Mouse (Mus musculus) forebrain, embryonic 11.5 days (tissue): ENCODE data around the gene Rep15. TPM values are rescaled to one million over a fixed set of nuclear protein-coding genes. Genes with fewer than 3 reads are reported as not detected.
A peak's percentile ranks its signal among the peaks of the same experiment; 100 is the strongest.

Experiments
- ATAC-seq: fragments of 200-750 bp; cut with Nextera tagmentation; replicated peaks from 2 replicates; pipeline ENCODE4 v1.8.0; 2017; ENCODE audit warnings: moderate TSS enrichment; ENCODE audit not compliant: low FRiP score
- DNase-seq: peaks from one replicate; pipeline ENCODE4 v3.0.0-alpha.2; 2017; ENCODE audit warnings: low spot score
- H3K27ac ChIP-seq: fragments of 300-500 bp; sonication (generic); 2 replicates; pipeline ENCODE4 v1.5.1; 2014; ENCODE audit warnings: low read depth, low read length
- H3K27me3 ChIP-seq: fragments of 300-500 bp; sonication (generic); 2 replicates; pipeline ENCODE4 v1.6.1; 2014; ENCODE audit warnings: mild to moderate bottlenecking, low read length, mixed read lengths; ENCODE audit not compliant: control insufficient read depth, insufficient read depth
- H3K36me3 ChIP-seq: fragments of 300-500 bp; sonication (generic); 2 replicates; pipeline ENCODE4 v1.6.1; 2014; ENCODE audit warnings: mild to moderate bottlenecking, low read length, moderate library complexity, mixed read lengths; ENCODE audit not compliant: control insufficient read depth, insufficient read depth
- H3K4me1 ChIP-seq: fragments of 300-500 bp; sonication (generic); replicated peaks from 2 replicates; pipeline ENCODE4 v1.6.1; 2014; ENCODE audit warnings: low read length, mixed read lengths; ENCODE audit not compliant: control insufficient read depth, insufficient read depth
- H3K4me2 ChIP-seq: fragments of 300-500 bp; sonication (generic); 2 replicates; pipeline ENCODE4 v1.6.1; 2014; ENCODE audit warnings: low read depth, mild to moderate bottlenecking, low read length, moderate library complexity, mixed read lengths; ENCODE audit not compliant: severe bottlenecking
- H3K4me3 ChIP-seq: fragments of 300-500 bp; sonication (generic); 2 replicates; pipeline ENCODE4 v1.5.1; 2014; ENCODE audit warnings: low read depth, low read length
- H3K9ac ChIP-seq: fragments of 300-500 bp; sonication (generic); 2 replicates; pipeline ENCODE4 v1.6.1; 2014; ENCODE audit warnings: low read length
- H3K9me3 ChIP-seq: fragments of 300-500 bp; sonication (generic); 2 replicates; pipeline ENCODE4 v1.6.1; 2016; ENCODE audit warnings: low read length, mixed read lengths; ENCODE audit not compliant: control insufficient read depth
- WGBS: fragments of 180-500 bp; shearing (Covaris S2); extraction: QIAGEN DNeasy Blood & Tissue Kit; methylation state at CpG from one replicate; pipeline ENCODE4 v1.1.7; 2014; 5-methylcytosine and 5-hydroxymethylcytosine counted together
- polyA plus RNA-seq: library from polyadenylated mRNA; unstranded; fragments of >200 nt; fragmentation: Nextera tagmentation; extraction: Ambion mirVana; gene quantifications from 2 replicates; pipeline ENCODE4 v1.2.1, GENCODE M21; 2014

Rep15 gene
- polyA plus RNA-seq = 1.3 and 1.5 TPM in 2 replicates

DNA sequence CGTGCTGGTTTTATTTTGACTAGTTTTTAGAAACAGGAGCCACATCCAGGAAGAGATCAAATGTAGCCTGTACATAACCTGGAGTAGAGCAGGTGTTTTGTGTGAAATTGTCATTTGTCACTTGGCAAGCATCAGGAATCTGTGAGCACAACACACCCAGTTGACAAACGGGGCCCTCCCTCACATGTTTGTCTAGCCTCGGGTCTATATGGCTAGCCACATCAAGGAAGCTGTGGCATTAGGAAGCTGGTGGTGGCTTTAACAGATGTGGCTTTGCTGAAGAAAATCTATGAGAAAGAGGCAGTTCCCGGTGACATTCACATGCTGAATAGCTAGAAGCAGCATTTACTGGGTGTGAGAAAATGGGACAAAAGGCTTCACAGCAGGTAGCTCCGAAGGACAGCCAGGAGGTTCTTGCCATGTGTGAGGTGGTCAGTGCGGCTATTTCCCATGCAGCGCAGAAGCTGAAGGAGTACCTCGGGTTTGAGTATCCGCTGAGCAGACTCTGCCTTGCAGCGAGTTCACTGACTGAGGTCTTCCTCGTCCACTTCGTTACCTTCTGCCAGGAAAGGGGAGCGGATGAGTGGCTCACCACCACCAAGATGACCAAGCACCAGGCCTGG, at the start of gene Rep15:
TSS of gene Rep15 (plus strand) at position 282 of the 623 bp plus-strand sequence.
- no peak within 1 kb of the TSS for H3K4me2 ChIP-seq
- H3K36me3 ChIP-seq = no peaks in the 10 kb centered on the region
- H3K4me3 ChIP-seq = no peak within 1 kb of the TSS
- 41% methylated on average over 13 of the region's 13 CpGs for WGBS
- no peaks in the 10 kb centered on the region for H3K9me3 ChIP-seq
- H3K27me3 ChIP-seq = no peaks in the 10 kb centered on the region
- no peak within 1 kb of the TSS for H3K27ac ChIP-seq
- H3K4me1 ChIP-seq = no peaks in the 10 kb centered on the region
- DNase-seq = no peak
- ATAC-seq = no peak
- H3K9ac ChIP-seq = no peak within 1 kb of the TSS

DNA sequence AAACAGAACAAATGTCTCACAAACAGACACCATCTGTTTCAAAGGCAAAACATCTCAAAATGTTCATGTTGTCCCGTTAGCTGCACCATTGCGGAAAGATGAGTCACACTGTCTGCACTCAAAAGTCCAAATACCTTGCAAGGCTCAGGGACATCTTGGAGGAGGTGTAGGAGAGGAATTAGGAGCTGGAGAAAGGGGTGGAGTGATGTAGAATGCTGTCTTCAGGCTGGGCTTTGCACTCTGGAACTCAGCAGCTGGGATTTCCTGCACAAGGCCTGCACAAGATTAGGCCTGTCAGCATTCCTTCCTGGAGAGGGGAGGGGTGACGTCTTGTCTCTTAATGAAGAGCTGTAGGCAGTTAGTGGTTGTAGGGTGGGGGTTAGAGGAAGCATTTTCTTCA, 47.8 kb upstream of the Rep15 start:
- no peak overlapping the region for H3K4me3 ChIP-seq
- ATAC-seq (no peak), DNase-seq (no peak)
- H3K27ac ChIP-seq = no peak overlapping the region
- H3K4me1 ChIP-seq = peaks cover 4% of the 10 kb centered on the region; the same call in 1 of the 2 replicates
- no peak overlapping the region for H3K9ac ChIP-seq
- WGBS = 77% methylated on average over 3 of the region's 3 CpGs
- no peaks in the 10 kb centered on the region for H3K9me3 ChIP-seq
- H3K27me3 ChIP-seq = no peaks in the 10 kb centered on the region
- no peak overlapping the region for H3K4me2 ChIP-seq
- no peaks in the 10 kb centered on the region for H3K36me3 ChIP-seq

DNA sequence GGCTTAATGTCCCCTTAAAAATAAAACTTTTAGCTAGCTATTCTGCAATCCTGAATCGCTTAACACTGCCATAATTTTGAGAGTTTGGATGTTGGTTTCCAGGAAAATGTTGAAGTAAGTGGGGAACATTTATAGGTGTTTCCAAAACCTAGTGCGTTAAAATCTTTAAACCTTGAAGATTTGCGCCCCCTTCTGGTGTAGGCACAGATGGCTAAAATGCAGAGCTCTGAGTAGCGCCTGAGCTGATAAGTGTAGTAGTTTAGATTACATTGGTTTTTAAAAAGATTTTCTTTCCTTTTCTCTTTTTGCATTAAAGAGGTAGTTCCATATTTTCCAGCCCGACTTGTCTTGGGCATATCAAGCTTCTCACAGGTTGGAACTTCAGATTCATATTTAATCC, 38.1 kb upstream of the Rep15 start:
- no peaks in the 10 kb centered on the region for H3K9me3 ChIP-seq
- H3K27ac ChIP-seq = no peak overlapping the region
- H3K4me3 ChIP-seq = no peak overlapping the region
- WGBS = 43% methylated on average over 5 of the region's 5 CpGs
- ATAC-seq (no peak), DNase-seq (peak; percentile 64)
- H3K9ac ChIP-seq = no peak overlapping the region
- no peaks in the 10 kb centered on the region for H3K27me3 ChIP-seq
- H3K4me1 ChIP-seq = no peaks in the 10 kb centered on the region
- no peak overlapping the region for H3K4me2 ChIP-seq
- H3K36me3 ChIP-seq = no peaks in the 10 kb centered on the region

DNA sequence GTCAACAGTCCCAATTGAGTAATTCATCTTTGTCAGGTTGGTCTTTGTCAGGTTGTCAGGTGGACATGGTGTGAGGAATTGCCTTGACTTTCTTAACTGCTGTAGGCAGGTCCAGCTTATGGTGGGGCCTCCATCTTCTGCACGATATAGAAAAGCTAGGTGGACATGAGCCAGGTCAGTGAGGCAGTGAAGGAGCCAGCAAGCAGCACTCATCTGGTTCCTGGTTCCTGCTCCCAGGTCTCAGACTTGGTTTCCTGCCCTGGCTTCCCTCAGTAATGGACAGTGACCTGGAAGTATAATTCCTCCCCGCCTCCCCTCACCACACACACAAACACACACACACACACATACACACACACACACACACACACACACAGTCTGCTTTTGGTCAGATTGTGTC, 37.0 kb upstream of the Rep15 start:
- no peak overlapping the region for H3K4me2 ChIP-seq
- DNase-seq (no peak), ATAC-seq (no peak)
- H3K9me3 ChIP-seq = no peaks in the 10 kb centered on the region
- 84% methylated on average over 2 of the region's 2 CpGs for WGBS
- H3K27me3 ChIP-seq = no peaks in the 10 kb centered on the region
- H3K9ac ChIP-seq = no peak overlapping the region
- H3K36me3 ChIP-seq = no peaks in the 10 kb centered on the region
- H3K4me1 ChIP-seq = no peaks in the 10 kb centered on the region
- no peak overlapping the region for H3K27ac ChIP-seq
- no peak overlapping the region for H3K4me3 ChIP-seq

DNA sequence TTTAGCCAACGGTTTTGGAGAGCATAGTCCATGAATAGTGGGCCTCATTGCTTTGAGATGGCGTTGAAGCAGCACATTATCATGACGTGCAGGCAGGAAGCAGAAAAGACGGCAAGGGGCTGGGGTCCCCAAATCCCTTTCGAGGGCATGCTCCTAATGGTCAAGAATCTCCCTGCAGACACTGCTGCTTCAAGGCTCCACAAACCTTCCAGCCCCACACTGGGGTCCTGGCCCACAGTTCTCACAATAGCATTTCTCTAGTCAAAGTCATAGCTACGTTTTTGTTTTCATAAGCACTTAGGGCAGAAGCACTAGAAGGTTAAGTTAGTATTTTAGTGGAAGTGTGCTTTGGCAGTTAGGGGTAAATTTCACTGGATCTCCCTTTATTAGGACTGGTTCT, 36.5 kb upstream of the Rep15 start:
- no peak overlapping the region for H3K4me3 ChIP-seq
- DNase-seq (no peak), ATAC-seq (no peak)
- H3K9me3 ChIP-seq = no peaks in the 10 kb centered on the region
- 84% methylated on average over 6 of the region's 6 CpGs for WGBS
- H3K27me3 ChIP-seq = no peaks in the 10 kb centered on the region
- no peaks in the 10 kb centered on the region for H3K4me1 ChIP-seq
- no peaks in the 10 kb centered on the region for H3K36me3 ChIP-seq
- no peak overlapping the region for H3K27ac ChIP-seq
- no peak overlapping the region for H3K4me2 ChIP-seq
- H3K9ac ChIP-seq = no peak overlapping the region

DNA sequence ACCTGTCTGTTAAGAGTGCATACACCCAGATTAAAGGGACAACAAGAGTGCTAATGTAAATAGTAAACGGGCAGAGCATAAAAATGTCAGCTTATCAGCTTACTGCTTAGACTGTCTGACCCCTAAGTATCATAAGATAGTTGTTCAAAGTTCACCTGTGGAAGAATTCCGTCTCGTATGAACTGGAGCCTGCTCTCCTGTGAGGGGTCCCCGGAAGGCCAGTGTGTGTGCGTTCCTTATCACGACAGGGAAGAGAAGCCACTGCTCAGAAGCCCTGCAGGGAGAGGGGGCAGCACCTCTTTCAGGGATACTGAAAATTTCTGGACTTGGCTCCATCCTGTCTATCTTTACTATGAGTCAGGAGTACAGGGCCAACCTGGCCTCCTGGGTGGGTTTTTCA, 35.4 kb upstream of the Rep15 start:
- Histone ChIP-seq H3K27me3 (no peaks in the 10 kb centered on the region), H3K9ac (no peak overlapping the region), H3K36me3 (no peaks in the 10 kb centered on the region), H3K4me3 (no peak overlapping the region), H3K9me3 (no peaks in the 10 kb centered on the region), H3K4me1 (no peaks in the 10 kb centered on the region), H3K27ac (no peak overlapping the region), H3K4me2 (no peak overlapping the region)
- no peak for DNase-seq
- no peak for ATAC-seq
- 87% methylated on average over 6 of the region's 6 CpGs for WGBS

DNA sequence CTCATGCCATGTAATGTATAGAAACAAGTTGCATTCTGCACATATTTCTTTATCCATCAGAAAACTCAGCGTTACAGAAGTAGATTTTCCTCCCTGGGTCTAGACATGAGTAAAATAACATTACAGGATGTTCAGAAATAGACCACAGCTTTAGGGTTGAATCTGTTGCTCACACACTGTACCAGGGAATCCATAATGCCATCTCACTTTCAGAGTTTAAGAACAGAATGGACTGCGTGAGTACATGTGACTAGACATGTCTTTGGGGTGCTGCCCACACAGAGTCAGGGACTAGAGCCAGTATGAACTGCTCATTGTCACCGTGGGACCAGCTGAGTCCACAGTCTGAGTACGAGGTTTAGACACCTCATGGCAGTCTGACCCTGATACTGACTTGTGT, 33.7 kb upstream of the Rep15 start:
- DNase-seq (no peak), ATAC-seq (no peak)
- H3K4me2 ChIP-seq = no peak overlapping the region
- H3K4me1 ChIP-seq = no peaks in the 10 kb centered on the region
- no peaks in the 10 kb centered on the region for H3K9me3 ChIP-seq
- no peaks in the 10 kb centered on the region for H3K27me3 ChIP-seq
- H3K27ac ChIP-seq = no peak overlapping the region
- no peak overlapping the region for H3K9ac ChIP-seq
- H3K36me3 ChIP-seq = no peaks in the 10 kb centered on the region
- no peak overlapping the region for H3K4me3 ChIP-seq
- WGBS = 91% methylated on average over 4 of the region's 4 CpGs

DNA sequence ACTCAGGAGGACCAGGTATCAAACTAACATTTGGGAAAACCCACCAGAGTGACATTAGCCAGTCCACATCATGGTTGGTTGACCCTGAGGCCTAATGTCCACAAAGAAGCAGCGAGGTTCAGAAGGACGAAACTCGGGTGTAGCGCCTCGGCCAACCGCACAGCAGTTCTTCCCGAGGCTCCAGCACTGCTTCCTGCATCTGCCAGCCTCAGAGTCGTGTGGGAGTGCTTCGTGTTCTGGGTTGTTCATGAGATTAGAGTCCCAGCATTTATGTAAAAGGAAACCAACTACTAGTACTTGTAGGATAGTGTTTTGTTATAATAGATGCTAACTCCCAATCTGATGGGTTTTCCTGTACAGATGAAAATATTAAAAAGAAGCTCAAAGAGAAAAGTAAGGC, 33.1 kb upstream of the Rep15 start:
- Histone ChIP-seq H3K4me2 (no peak overlapping the region), H3K4me3 (no peak overlapping the region), H3K9me3 (no peaks in the 10 kb centered on the region), H3K27ac (no peak overlapping the region), H3K27me3 (no peaks in the 10 kb centered on the region), H3K9ac (no peak overlapping the region), H3K36me3 (no peaks in the 10 kb centered on the region), H3K4me1 (no peaks in the 10 kb centered on the region)
- DNase-seq (no peak), ATAC-seq (no peak)
- WGBS = 91% methylated on average over 9 of the region's 9 CpGs

DNA sequence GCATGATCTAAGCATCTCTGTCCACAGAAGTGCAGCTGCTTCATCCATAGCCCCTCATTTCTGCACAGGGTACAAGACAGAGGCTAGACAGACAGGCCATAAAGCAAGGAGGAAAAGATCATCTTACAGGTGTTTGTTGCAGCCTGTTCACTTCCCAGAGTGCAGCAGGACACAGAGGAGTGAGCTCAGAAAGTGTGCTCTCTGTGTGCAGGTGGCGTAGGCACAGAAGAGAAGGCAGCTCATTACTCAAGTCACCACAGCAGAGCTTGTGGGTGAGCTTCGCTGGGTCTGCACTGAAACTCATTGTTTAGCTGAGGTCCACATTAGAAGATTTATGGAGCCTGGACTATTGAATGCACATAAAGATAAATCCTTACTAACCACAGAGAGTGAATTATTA, 32.6 kb upstream of the Rep15 start:
- no peak overlapping the region for H3K9ac ChIP-seq
- WGBS = 90% methylated on average over 2 of the region's 2 CpGs
- DNase-seq (no peak), ATAC-seq (no peak)
- H3K4me2 ChIP-seq = no peak overlapping the region
- no peaks in the 10 kb centered on the region for H3K9me3 ChIP-seq
- no peaks in the 10 kb centered on the region for H3K4me1 ChIP-seq
- no peaks in the 10 kb centered on the region for H3K27me3 ChIP-seq
- H3K36me3 ChIP-seq = no peaks in the 10 kb centered on the region
- no peak overlapping the region for H3K4me3 ChIP-seq
- no peak overlapping the region for H3K27ac ChIP-seq
